Mouse (Mus musculus): Measurements from ENCODE around the gene Smug1.

The Smug1 gene

DNA sequence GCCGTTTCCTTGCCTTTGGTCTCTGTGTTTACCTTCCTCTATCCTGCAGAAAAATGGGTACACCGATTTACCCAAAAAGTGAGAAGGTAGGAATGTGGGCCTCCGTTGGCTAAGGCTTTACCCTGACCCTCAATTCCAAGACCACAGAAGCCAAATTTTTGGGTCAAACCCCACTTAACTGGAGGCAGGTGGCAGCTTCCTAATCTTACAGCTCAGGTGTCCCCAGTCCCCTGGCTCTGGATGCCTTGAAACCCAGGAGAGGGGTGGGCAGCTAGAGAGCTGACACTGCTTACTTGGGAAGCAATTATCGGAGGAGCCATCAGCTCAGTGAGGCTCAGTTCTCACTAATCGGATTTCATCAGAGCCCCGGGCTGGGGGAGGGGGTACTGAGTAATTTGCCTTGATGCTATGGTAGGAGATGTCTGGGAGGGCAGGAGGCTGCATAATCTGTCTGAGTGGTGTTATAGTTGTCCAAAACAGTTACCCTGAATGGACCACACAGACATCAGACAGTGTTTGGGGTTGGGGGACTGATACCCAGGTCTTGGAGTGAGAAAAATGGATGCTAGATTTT lies at the start of gene Smug1:
Smug1 (minus strand) TSS at position 51 of the 574 bp plus-strand sequence.
- 53% methylated on average over 6 of the region's 6 CpGs for WGBS

DNA sequence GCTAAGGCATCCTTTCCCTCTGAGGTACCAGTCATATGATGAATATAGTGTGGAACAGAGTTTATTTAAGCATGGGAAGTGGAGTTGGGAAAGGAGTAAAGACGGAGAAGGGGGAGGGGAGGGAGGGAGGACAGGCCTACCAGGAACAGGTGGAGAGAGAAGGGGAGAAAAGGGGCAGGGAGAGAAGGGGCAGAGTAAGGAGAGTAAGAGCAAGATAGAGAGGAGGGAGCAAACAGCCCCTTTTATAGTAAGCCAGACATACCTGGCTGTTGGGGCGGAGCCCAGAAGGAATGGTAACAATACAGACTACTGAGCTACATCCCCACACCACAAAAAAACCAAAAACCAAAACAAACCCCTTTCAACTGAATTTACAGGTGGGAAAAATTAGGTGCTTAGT lies 49.2 kb upstream of the Smug1 start:
- 56% methylated on average over 2 of the region's 2 CpGs for WGBS

DNA sequence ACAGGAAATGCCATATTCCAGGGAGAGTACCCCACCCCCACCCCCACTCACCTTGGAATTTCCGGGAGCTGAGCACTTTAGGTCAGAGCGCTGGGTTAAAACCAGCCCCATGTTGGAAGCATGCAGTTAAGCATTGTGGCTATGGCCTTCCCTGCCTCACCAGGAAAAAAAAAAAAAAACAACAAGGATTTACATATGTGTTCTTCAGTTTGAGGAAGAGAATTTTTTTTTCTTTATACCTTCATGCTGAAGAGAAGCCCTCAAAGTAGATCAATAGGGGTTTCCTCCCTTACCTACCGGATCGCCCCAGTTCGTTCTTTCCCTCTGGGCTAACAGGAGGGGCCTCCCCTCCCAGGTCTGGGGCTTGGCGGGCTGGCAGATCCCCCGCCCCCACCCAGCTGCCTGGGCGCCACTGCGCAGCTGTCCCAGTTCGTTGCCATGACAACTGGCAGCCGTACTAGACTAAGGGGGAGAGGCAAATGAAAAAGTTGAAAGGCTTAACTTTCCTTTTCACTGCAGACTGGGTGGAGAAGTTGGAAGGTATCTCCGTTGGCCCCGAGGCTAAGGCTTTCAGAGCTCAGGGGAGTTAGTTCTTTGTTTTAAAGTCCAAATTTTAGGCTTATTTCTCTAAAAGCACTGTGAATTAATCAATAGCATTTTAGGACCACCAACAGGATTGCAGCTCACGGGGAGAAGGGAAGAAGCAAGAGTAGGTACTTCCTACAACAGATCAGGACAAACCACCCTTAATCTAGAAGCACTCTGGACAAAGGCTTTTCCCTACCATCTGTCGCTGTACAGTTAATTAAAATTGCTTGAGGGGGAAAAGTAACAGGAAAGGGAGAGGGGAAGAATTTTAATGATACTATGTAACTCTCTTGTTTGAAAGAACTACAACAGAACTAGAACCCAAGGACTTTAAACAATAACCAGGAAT lies 48.3 kb upstream of the Smug1 start:
- WGBS = 1% methylated on average over 15 of the region's 15 CpGs

DNA sequence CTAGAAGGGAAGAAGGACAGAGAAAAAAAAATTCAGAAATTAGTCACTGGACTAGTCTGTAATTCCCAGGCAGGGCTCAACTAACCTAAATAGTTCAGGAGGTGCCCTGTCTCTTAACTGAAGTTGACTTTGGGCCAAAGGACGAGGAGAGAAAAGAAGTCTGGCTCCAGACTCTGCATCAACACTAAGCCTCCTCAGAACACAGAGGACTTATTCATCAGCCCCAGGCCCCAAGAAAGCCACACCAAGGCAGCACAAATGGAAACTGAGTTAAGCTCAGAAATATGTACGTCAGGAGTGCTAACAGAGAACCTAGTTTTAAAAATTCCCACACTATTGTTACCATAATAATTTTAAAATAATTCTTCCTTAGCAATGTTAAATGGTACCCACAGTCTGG lies 47.3 kb upstream of the Smug1 start:
- 19% methylated on average over 2 of the region's 2 CpGs for WGBS

DNA sequence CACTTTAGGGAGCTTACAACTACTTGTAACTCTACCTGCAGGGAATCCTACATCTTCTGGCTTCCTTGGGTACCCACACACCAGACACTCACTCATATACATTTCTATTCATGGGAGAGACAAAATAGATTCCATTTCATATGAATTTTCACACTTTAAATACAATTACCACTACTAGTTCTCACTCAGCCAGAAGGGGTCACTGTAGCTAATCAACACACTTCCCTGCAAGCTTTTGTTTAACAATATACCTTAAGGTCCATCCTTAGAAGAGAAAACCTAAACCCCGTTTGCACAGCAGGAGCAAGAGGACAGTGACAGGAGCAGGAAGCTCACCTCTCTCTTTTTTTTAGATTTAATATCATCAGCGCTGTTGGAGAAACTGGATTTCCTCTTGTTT lies 38.3 kb upstream of the Smug1 start:
- 49% methylated on average over 2 of the region's 2 CpGs for WGBS

DNA sequence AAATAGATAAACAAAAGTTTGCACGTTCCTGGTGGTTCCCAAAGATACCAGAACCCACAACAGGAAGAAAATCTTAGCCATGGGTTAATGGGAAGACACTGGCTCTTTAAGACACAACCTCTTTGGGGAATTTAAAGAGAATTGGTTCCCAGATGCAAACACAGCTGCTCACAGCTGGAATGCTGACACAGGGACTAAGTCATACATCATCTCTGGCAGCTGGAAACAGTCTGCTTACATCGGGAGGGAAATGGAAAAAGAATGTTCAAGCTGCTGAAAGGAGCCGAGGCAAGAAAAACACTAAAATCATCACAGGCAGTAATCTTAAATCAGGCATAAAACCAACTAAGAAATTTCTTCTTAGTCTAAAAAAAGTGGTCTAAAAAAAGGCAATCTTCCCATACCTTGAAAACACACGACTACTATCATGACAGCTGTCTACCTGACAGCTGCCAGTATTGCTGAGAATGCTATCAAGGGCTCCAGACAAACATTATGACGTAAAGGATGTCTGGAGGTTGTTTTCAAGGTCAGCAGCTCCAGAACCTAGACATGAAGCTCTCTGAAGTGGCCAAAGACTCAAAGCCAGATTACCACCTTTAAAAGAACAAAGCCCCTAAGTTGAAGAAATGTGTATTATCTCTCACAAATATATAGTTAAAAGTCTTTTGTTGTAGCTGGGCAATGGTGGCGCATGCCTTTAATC lies 35.3 kb upstream of the Smug1 start:
- WGBS = 45% methylated on average over 6 of the region's 6 CpGs

DNA sequence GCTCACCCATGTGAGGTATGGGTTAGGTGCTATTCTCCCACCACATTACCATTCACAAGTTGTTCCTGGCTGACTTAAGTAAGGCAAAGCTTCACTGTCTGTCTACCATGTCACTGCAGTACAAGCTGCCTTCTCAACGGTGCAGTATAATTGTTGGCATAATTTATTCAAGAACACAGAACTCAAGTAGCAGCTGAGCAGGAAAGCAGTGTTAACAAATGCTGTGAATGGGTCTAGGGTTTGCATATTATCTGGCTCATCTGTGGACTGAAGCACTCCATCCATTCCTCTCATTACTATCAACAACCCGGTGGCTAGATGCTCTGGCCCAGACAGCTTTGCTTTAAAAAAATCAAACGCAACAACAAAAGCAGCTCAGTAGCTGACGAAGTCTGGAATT lies 30.9 kb upstream of the Smug1 start:
- 42% methylated on average over 4 of the region's 4 CpGs for WGBS

DNA sequence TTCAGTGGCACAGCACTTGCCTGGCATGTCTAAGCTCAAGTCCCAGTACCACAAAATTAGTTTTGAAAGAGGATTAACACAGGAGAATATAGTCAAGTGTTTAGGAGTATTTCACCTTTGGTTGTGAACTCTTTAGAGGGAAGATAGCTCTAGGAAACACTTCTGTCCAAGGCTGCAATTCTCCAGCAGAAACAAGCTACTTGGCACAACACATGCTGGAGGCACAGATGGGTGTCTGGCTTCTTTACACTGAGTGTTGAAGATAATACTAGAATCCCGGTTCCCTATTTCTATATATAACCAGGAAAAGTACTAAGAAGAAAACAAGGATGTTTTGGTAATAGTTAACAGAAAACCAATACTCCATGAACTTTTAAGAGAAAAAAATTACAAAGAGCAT lies 29.9 kb upstream of the Smug1 start:
- 16% methylated on average over 1 of the region's 1 CpGs for whole genome bisulfite sequencing

DNA sequence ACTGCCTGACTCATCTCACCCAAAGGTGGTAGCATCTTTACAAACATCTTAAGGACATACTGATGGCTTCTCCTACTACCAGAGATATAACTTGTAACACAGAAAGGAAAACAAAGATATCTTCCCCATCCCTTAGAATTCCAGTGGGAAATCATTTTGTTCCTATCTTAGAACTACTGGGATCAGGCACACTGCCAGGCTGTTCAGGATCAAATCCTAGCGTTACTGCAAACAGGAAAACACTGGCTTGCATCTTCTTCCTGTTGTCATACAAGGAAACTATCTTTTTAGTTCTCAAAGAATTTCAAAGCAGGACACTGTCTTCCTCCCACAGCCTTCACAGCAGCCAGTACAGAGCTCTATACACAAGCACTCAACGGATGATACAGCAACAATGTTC lies 26.7 kb upstream of the Smug1 start:
- 33% methylated on average over 2 of the region's 2 CpGs for WGBS

DNA sequence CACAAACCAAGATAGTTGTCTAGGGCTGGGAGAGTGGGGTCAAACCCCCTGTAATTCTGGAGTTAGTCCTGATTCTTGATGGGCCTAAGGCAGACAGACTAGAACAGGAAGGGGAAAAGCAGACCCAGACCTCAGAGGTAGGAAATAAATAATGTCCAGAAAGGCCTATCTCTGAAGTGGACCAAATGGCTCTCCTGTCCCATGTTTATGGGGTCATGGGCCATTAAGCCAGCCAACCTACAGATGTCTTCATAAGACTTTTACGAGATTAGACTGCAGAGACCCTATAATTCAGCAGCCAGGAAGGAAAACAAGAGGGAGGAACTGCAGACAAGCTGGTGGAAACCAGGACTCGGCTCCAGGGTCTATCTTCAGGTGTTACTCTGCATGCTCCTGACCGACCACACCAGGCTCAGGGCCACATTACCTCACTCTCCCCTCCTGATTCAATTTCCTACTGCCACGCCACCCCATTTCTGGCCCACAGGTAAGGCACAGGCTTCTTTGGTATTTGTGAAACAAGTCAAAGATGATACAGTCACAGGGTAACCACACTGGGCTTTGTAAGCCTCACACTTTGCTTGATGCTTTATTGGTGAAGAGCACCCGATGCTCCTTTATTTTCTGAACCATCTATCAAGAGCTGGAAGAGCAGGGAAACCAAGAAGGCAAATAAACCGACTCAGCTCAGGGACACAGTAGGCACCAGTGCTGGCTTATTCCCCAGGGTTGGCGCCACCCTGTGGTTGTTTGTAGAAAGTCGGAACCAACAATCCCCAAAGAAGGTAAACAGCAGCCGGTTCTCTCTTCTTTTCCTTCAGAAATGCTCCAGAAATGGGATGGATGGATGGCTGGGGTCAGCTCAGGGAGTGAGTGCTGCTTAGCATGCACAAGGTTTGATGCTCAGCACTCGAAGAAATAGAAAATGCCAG lies 23.9 kb upstream of the Smug1 start:
- 56% methylated on average over 10 of the region's 10 CpGs for WGBS

DNA sequence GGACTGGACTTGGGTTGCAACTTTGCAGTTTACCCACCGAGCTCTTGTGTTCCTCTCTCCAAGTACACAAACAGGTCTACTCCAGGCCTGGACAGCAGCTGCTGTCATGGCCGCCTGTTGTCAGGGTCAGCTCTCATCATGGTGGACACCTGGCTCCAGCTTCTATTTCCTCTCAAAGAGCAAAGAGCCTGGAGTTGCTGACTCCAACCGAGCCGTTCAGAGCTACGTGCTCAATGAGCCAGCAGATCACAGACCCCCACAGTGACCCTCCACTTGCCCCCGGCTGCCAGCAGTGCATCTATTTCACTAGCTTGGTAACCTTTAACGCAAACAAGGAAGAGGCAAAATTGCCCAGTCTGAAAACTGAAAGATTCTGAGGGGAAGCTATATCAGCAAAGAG lies 23.2 kb upstream of the Smug1 start:
- 88% methylated on average over 7 of the region's 7 CpGs for WGBS

DNA sequence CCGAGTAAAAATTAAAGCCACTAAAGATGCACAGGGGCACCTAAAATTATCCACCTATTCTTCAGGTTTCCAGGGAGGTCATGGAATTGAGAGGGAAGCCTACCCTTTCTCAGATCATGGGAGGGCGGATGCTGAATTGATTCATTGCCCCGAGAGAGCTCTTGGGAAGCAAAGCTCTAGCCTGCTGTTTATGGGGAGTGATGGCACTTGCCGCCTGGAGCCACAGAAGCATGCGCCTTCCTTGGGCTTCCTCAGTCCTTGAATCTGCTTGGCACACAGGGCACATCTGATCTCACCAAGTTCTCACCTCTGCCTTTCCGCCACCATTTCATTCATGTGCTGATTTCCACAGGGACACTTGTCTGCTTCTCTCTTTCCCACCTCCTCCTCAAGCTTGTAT lies 20.9 kb upstream of the Smug1 start:
- WGBS = 86% methylated on average over 6 of the region's 6 CpGs

DNA sequence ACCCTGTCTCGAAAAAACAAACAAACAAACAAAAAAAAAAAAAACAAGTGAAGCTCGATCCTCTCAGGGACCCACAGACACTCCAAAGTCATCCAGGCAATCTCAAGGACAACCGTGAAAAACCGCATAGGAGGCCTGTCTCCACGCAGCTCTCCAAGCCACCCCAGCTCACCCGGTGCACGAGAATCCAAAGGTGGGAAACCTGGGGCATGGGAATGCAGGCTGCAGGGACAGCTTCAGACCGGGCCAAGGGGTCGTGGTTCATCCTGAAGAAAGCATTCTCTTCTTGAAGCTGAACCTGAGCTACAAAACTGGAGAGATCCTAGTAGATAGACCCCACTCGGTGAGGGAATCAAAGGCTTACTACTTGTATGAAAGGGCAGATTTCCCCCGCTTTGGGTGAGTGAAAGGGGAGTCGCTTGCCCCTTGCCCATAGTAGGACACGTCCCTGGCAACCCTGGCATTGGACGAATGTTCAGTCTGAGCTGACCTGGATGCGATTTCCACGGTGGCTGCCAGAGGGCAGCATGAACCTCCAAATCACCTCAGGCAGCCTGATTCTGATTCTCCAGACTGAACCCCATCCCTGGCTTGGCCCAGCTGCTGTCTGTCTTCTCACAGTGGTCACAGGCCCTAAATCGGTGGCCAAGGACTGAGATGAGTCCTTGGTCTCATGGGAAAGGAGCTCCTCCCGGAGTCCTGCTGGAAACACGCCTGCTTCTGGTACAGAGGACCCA lies 18.7 kb upstream of the Smug1 start:
- WGBS = 54% methylated on average over 19 of the region's 19 CpGs

DNA sequence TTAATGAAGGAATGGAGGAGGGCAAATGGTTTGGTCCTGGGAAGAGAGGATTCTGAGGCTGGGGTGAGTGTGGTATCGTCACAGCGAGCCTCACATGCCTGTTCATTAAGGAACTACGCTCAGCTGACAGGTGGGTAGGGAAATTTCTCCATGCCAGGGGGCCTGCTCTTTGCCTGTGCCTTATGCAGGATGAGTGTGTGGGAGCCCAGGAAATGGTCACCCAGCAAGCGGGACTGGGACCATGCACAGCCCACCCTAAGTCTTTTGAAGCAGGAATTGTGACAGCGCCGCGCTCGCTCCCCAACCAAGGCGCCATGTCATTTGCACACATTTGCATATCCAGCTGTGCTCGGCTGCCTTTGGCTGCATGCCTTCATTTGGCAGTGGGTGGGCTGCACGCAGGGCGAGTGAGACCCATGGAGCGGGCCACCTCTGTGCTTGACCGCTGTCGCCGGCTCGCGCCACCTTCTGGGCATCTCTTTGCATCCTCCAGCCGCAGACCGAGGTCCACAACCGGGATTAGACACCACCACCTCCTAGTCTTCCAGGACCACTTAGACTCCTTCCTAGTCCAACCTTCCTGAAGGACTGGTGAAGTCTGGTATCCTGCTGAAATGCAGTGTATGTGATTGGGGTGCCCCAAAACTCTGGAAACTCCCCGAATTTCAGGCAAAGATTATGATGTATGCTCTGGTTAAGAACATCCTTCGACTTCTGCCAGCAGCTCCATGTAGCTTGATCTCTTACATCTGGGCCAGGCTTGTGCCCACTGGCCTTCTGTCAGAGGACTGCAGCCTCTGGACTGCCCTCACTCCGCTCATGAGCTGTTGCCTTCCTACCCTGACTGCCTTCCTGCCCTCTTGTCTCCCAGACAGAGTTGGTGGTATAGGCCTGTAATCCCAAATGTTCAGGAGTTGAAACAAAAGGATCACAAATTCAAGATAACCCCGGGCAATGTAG lies 17.0 kb upstream of the Smug1 start:
- 20% methylated on average over 25 of the region's 25 CpGs for WGBS

DNA sequence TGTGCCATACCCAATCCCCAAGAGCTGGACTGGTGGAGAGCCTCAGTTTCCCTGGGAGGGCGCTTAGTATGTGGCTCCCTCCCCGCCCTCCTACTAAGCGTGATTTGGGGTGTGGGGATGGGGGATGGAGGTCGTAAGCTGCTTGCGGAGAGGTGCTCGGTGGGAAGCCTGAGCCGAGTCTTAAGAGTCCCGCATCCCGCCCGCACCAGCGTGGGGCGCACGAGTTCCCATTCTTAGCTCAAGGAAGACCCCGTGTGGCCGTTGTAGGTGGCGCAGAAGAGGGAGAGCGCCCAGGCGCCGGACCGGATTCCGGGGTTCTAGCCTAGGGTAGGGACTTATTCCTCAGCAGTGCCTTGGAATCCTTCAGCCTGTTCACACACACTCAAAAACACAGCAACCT lies 16.2 kb upstream of the Smug1 start:
- 2% methylated on average over 21 of the region's 21 CpGs for WGBS

DNA sequence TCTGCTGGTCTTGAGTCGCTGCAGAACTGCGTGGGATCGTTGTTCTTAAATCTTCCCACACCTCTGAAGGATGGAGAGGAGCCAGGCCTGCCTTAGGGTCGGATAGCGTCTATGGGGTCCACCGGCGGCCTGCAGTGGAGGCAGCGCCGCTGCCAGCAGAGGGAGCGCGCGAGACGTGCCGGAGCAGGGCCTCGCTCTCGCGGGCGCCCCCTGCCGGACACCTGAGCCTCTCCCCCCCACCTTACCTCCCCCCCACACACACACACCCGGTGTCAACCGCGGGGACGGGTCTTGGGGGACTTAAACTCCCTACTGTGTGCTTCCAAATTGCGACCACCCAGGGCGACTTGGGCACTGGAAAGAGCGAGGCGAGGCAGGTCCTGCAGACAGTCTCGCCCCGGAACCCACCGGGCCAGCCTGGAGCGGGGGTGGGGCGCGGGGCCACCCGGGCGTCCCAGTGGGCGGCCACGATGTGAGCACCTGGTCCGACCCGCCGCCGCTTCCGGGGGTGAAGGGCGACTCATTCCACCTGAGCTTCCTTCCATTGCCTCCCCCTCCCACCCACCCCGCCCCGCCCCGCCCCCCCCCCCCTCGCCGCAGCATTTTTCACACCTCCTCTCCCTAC lies 15.4 kb upstream of the Smug1 start:
- WGBS = 1% methylated on average over 43 of the region's 48 CpGs

DNA sequence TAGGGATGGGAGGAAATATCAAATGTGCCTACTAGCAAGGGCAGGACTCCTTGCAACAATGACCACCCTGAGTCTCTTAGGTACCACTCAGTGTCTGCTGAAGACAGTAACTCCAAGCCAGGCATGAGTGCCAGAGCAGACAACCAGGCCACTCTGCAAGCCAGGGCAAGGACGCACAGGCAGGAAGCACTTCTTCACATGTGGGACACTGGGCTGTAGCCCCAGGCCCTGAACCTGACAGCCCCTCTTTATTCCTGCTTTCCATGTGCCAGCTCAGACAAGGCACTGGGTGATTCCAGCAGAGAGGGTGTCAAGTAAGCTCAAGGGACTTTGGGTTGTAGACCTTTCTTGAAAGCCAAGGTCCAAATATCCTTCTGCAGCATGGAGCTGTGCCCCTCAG lies 11.9 kb upstream of the Smug1 start:
- WGBS = 93% methylated on average over 1 of the region's 1 CpGs

DNA sequence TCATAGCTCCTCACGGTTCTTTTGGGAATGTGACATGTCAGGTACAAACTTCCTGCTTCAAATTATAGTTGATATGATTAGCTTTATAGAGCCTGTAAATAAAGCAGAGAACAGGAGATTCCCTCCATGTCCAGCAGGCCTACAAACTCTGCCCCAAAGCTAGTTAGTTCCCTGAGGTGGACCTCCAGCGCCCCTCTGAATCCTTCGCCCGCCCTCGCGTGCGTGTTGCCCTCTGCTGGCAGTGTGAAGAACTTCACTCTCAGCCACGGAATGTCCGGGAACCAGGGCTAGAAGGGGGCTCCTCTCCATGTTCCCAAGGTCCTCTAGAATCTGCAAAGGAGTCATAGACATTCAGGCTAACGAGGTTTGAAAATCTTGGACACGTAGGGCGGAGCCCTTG lies 11.2 kb upstream of the Smug1 start:
- 21% methylated on average over 12 of the region's 12 CpGs for WGBS

DNA sequence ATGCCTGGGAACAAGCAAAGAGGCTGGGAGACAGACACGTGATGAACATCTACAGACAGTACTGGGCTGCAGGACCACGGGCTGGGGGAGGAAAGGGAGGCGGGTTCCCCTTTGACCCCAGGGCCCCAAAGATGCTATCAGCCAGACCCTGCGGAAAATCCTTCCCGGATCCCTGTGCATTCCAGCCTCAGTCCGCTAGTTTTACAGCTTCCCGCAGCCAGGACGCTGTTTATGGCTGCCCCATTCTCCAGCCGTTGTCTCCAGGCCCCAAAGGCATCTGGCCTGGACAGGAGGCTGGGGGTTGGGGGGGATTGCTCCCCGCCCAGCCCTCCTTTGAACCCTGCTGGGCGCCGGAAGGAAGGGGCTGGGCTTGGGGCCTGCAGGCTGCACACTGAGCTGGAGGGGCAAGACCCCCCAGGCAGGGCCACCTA lies 10.7 kb upstream of the Smug1 start:
- WGBS = 28% methylated on average over 12 of the region's 12 CpGs
